Comparison of ENCODE assay signal across 13 mouse cellular contexts in the genomic region with DNA sequence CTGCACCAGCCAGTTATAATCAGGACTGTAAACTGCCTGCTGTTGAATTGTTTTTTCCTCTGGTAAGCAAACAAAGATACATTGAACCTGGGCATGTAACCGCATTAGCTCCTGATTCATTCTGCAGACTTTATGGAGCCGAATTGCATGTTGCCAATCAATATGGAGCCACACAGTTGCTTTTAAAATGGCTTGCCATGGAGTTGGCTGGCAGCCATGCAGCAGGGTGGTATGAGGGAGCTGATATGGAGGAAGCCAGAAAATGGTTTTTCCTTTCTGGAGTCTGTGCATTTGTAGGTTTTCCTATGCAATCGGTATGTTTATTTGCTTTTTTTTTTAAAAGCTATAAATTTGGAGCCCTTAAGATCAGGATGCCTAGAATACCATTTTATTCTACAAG. TPM values are rescaled to one million over a fixed set of nuclear protein-coding genes. Genes with fewer than 3 reads are reported as not detected.
DNase-seq lines count a peak whose midpoint lies in the region; ATAC-seq and TF ChIP-seq lines count a peak whose summit lies in the region.
"Had no signal": no experiment of that assay in that cellular context is flagged by ENCODE, and none has a peak within 500 bp of the region (broad histone marks: within the 10 kb centered on the region; RNA-seq: fewer than 3 reads in every experiment).

No protein-coding gene starts in this region.

- H3K4me1 ChIP-seq in hindbrain, embryonic 16.5 days (ENCODE audit: control insufficient read depth, insufficient read depth, low read depth, low read length) = no peaks in the 10 kb centered on the region
- H3K4me1 ChIP-seq in hindbrain, embryonic 12.5 days = peaks cover 2% of the 10 kb centered on the region; the same call in 1 of the 2 replicates
- no peaks in the 10 kb centered on the region for H3K4me1 ChIP-seq in midbrain, postnatal 0 days (ENCODE audit: insufficient read depth, low read length)
- 0 out of 2 replicates have a peak, but pooled peaks cover 4% of the 10 kb centered on the region for H3K4me1 ChIP-seq in midbrain, embryonic 13.5 days (replicated peaks)
- no peaks in the 10 kb centered on the region for H3K4me1 ChIP-seq in liver, embryonic 11.5 days (replicated peaks; ENCODE audit: control insufficient read depth, insufficient read depth, low read length)
- H3K4me1 ChIP-seq: intestine, embryonic 15.5 days; liver, embryonic 13.5 days; megakaryocyte, embryonic 14.5 days had no signal

- no peak overlapping the region for H3K9ac ChIP-seq in hindbrain, embryonic 16.5 days (ENCODE audit: low read depth, low read length)
- no peak overlapping the region for H3K9ac ChIP-seq in hindbrain, embryonic 12.5 days
- H3K9ac ChIP-seq in midbrain, postnatal 0 days (replicated peaks; ENCODE audit: low read length, poor library complexity, severe bottlenecking) = no peak overlapping the region
- H3K9ac ChIP-seq in midbrain, embryonic 13.5 days (replicated peaks) = no peak overlapping the region
- no peak overlapping the region for H3K9ac ChIP-seq in liver, embryonic 11.5 days (ENCODE audit: low read depth, low read length)
- H3K9ac ChIP-seq: intestine, embryonic 15.5 days; liver, embryonic 13.5 days had no signal

- 0 out of 2 replicates have a peak, but pooled peaks have one; percentile 56 for ATAC-seq in hindbrain, embryonic 16.5 days
- no peak for ATAC-seq in hindbrain, embryonic 12.5 days (ENCODE audit: low FRiP score)
- no peak for ATAC-seq in midbrain, postnatal 0 days (ENCODE audit: low FRiP score)
- ATAC-seq in midbrain, embryonic 13.5 days = no peak
- no peak for ATAC-seq in liver, embryonic 11.5 days (replicated peaks; ENCODE audit: low FRiP score)
- ATAC-seq: activated CD4-positive, CD25-positive, alpha-beta regulatory T cell, adult 4 months had no signal

- no peaks in the 10 kb centered on the region for H3K36me3 ChIP-seq in hindbrain, embryonic 16.5 days (ENCODE audit: control insufficient read depth, insufficient read depth, low read length)
- no peaks in the 10 kb centered on the region for H3K36me3 ChIP-seq in hindbrain, embryonic 12.5 days
- H3K36me3 ChIP-seq in midbrain, postnatal 0 days (ENCODE audit: insufficient read depth, low read length) = no peaks in the 10 kb centered on the region
- H3K36me3 ChIP-seq in midbrain, embryonic 13.5 days = no peaks in the 10 kb centered on the region
- no peaks in the 10 kb centered on the region for H3K36me3 ChIP-seq in liver, embryonic 11.5 days (ENCODE audit: control insufficient read depth, insufficient read depth, low read length)
- H3K36me3 ChIP-seq: intestine, embryonic 15.5 days; liver, embryonic 13.5 days had no signal

- 57% methylated on average over 3 of the region's 3 CpGs for WGBS in hindbrain, embryonic 16.5 days
- WGBS in hindbrain, embryonic 12.5 days = 81% methylated on average over 3 of the region's 3 CpGs
- WGBS in midbrain, postnatal 0 days = 83% methylated on average over 3 of the region's 3 CpGs
- WGBS in midbrain, embryonic 13.5 days = 91% methylated on average over 3 of the region's 3 CpGs
- WGBS in liver, embryonic 11.5 days = 80% methylated on average over 3 of the region's 3 CpGs

- H3K4me3 ChIP-seq in hindbrain, embryonic 16.5 days (ENCODE audit: low read length) = no peak overlapping the region
- no peak overlapping the region for H3K4me3 ChIP-seq in hindbrain, embryonic 12.5 days
- no peak overlapping the region for H3K4me3 ChIP-seq in midbrain, postnatal 0 days (ENCODE audit: low read depth, low read length)
- H3K4me3 ChIP-seq in midbrain, embryonic 13.5 days (replicated peaks) = no peak overlapping the region
- H3K4me3 ChIP-seq in liver, embryonic 11.5 days (ENCODE audit: low read depth, low read length) = no peak overlapping the region
- H3K4me3 ChIP-seq: intestine, embryonic 15.5 days; liver, embryonic 13.5 days; megakaryocyte, embryonic 14.5 days had no signal

- peak; percentile 6 to 33 for DNase-seq in cerebellum, postnatal 25 days
- no peak for DNase-seq in cerebellum, postnatal 36 days
- peak; percentile 32 for DNase-seq in midbrain, postnatal 0 days (ENCODE audit: low spot score)
- peak; percentile 8 to 9 for DNase-seq in layer of hippocampus, postnatal 36 days
- no peak for DNase-seq in liver, embryonic 11.5 days (ENCODE audit: low spot score)
- DNase-seq: liver, embryonic 13.5 days had no signal

- H3K9me3 ChIP-seq in hindbrain, embryonic 16.5 days (ENCODE audit: control insufficient read depth, low read length) = no peaks in the 10 kb centered on the region
- H3K9me3 ChIP-seq in hindbrain, embryonic 12.5 days (replicated peaks) = no peaks in the 10 kb centered on the region
- H3K9me3 ChIP-seq in midbrain, postnatal 0 days (ENCODE audit: low read length) = no peaks in the 10 kb centered on the region
- no peaks in the 10 kb centered on the region for H3K9me3 ChIP-seq in midbrain, embryonic 13.5 days
- H3K9me3 ChIP-seq in liver, embryonic 11.5 days (ENCODE audit: control insufficient read depth, low read length) = no peaks in the 10 kb centered on the region
- H3K9me3 ChIP-seq: intestine, embryonic 15.5 days; liver, embryonic 13.5 days had no signal

- no peak for TF ChIP-seq CTCF in midbrain, postnatal 0 days (IDR thresholded peaks at IDR 0.05)

- H3K27ac ChIP-seq in hindbrain, embryonic 16.5 days (ENCODE audit: low read depth, low read length) = no peak overlapping the region
- no peak overlapping the region for H3K27ac ChIP-seq in hindbrain, embryonic 12.5 days
- H3K27ac ChIP-seq in midbrain, postnatal 0 days (ENCODE audit: low read depth, low read length) = no peak overlapping the region
- H3K27ac ChIP-seq in midbrain, embryonic 13.5 days = no peak overlapping the region
- no peak overlapping the region for H3K27ac ChIP-seq in liver, embryonic 11.5 days (ENCODE audit: low read depth, low read length)
- H3K27ac ChIP-seq: intestine, embryonic 15.5 days; liver, embryonic 13.5 days had no signal

- no peak overlapping the region for H3K4me2 ChIP-seq in hindbrain, embryonic 16.5 days (ENCODE audit: low read length)
- no peak overlapping the region for H3K4me2 ChIP-seq in hindbrain, embryonic 12.5 days (replicated peaks)
- H3K4me2 ChIP-seq in midbrain, postnatal 0 days (ENCODE audit: low read depth, low read length, poor library complexity, severe bottlenecking) = no peak overlapping the region
- H3K4me2 ChIP-seq in midbrain, embryonic 13.5 days (replicated peaks) = no peak overlapping the region
- H3K4me2 ChIP-seq in liver, embryonic 11.5 days = no peak overlapping the region
- H3K4me2 ChIP-seq: liver, embryonic 13.5 days had no signal

- H3K27me3 ChIP-seq in hindbrain, embryonic 16.5 days (replicated peaks; ENCODE audit: control insufficient read depth, insufficient read depth, low read length) = no peaks in the 10 kb centered on the region
- no peaks in the 10 kb centered on the region for H3K27me3 ChIP-seq in hindbrain, embryonic 12.5 days
- no peaks in the 10 kb centered on the region for H3K27me3 ChIP-seq in midbrain, postnatal 0 days (ENCODE audit: insufficient read depth, low read length)
- no peaks in the 10 kb centered on the region for H3K27me3 ChIP-seq in midbrain, embryonic 13.5 days
- H3K27me3 ChIP-seq in liver, embryonic 11.5 days (replicated peaks; ENCODE audit: control insufficient read depth, insufficient read depth, low read length) = no peaks in the 10 kb centered on the region
- H3K27me3 ChIP-seq: intestine, embryonic 15.5 days; liver, embryonic 13.5 days; megakaryocyte, embryonic 14.5 days had no signal

RNA-seq across cellular contexts. Expression of gene Atp6v1g3, which starts 28.0 kb away (rescaled TPM):
- polyA plus RNA-seq in hindbrain, embryonic 16.5 days (2015; fragmentation: Nextera tagmentation; extraction: Ambion mirVana) = not detected in 2 replicates
- not detected in 2 replicates for polyA plus RNA-seq in hindbrain, embryonic 12.5 days (2016; fragmentation: Nextera tagmentation; extraction: Ambion mirVana)
- total RNA-seq in midbrain, postnatal 0 days (2014; rRNA removed) = not detected in 2 replicates
- not detected in 2 replicates for polyA plus RNA-seq in midbrain, postnatal 0 days (2015; fragmentation: Nextera tagmentation; extraction: Ambion mirVana)
- polyA plus RNA-seq in midbrain, embryonic 13.5 days (2015; fragmentation: Nextera tagmentation; extraction: Ambion mirVana) = not detected in 2 replicates
- not detected for total RNA-seq in layer of hippocampus, postnatal 36 days (2021)
- polyA plus RNA-seq in liver, embryonic 11.5 days (2014; fragmentation: Nextera tagmentation; extraction: Ambion mirVana) = not detected in 2 replicates
- total RNA-seq: ES-E14 had no signal
- polyA plus RNA-seq: intestine, embryonic 15.5 days; liver, embryonic 13.5 days had no signal

Comparison
In these comparisons a context has a peak if more than half of its experiments do, and no peak if none do; other contexts are left out.
1. DNase-seq: peak in cerebellum, postnatal 25 days (2 of 2), midbrain, postnatal 0 days (single experiment) and layer of hippocampus, postnatal 36 days (2 of 2); none in cerebellum, postnatal 36 days (0 of 2) and liver, embryonic 11.5 days (single experiment).